Mouse (Mus musculus) ovary, postnatal 36 days (tissue): ENCODE results near the gene Ube2g2.
"Not testable (repeated sequence)": the region's sequence is repeated elsewhere in the genome, so short reads cannot be mapped to it uniquely, and the experiment has no call there.

Experiments used
- DNase-seq: peaks from one replicate; pipeline ENCODE4 v3.0.0; 2022; ENCODE audit warnings: low spot score, mixed read lengths

Ube2g2 gene

GRCm38 (mm10) chr10:77645571-77645970, 23.5 kb downstream of the Ube2g2 start:
- no peak for DNase-seq

GRCm38 (mm10) chr10:77647461-77647860, 25.4 kb downstream of the Ube2g2 start:
- no peak for DNase-seq

- DNase-seq = no peak
Observed at GRCm38 (mm10) chr10:77647901-77648300, 25.8 kb downstream of the Ube2g2 start.

GRCm38 (mm10) chr10:77652046-77652445, 30.0 kb downstream of the Ube2g2 start:
- DNase-seq = no peak

GRCm38 (mm10) chr10:77658286-77658994, 36.4 kb downstream of the Ube2g2 start:
- DNase-seq = no peak

GRCm38 (mm10) chr10:77663949-77664665, 42.0 kb downstream of the Ube2g2 start:
- DNase-seq = no peak

- no peak for DNase-seq
Observed at GRCm38 (mm10) chr10:77666342-77666741, 44.3 kb downstream of the Ube2g2 start.

GRCm38 (mm10) chr10:77667402-77667801, 45.3 kb downstream of the Ube2g2 start:
- DNase-seq = no peak

- no peak for DNase-seq
Observed at GRCm38 (mm10) chr10:77670710-77671109, 48.6 kb downstream of the Ube2g2 start.

GRCm38 (mm10) chr10:77671519-77671918, 49.4 kb downstream of the Ube2g2 start:
- no peak for DNase-seq

- no peak for DNase-seq
Observed at GRCm38 (mm10) chr10:77673765-77674164, 51.7 kb downstream of the Ube2g2 start.

GRCm38 (mm10) chr10:77677562-77677961, 55.5 kb downstream of the Ube2g2 start:
- DNase-seq = no peak

- DNase-seq = no peak
Observed at GRCm38 (mm10) chr10:77682994-77683393, 60.9 kb downstream of the Ube2g2 start.

GRCm38 (mm10) chr10:77684181-77684580, 62.1 kb downstream of the Ube2g2 start:
- no peak for DNase-seq

- no peak for DNase-seq
Observed at GRCm38 (mm10) chr10:77685895-77686664, 64.0 kb downstream of the Ube2g2 start, which contains the start of gene Tspear. TSS of gene Tspear (plus strand) at chr10:77686569.

- no peak for DNase-seq
Observed at GRCm38 (mm10) chr10:77687021-77687420, 64.9 kb downstream of the Ube2g2 start.

- not testable (repeated sequence) for DNase-seq
Observed at GRCm38 (mm10) chr10:77690356-77690807, 68.3 kb downstream of the Ube2g2 start, which contains the start of gene Gm19402. TSS of gene Gm19402 (minus strand) at chr10:77690757.
